Mouse (Mus musculus) liver, adult 2 months (tissue): Measurements from ENCODE around the gene Ipo7. TPM values are rescaled to one million over a fixed set of nuclear protein-coding genes. Genes with fewer than 3 reads are reported as not detected.

Source experiments
- DNase-seq: peaks from one replicate; pipeline ENCODE4 v3.0.0-alpha.2; 2011; ENCODE audit warnings: low read depth, low spot score; ENCODE audit errors: extremely low read depth
- H3K27ac ChIP-seq: fragments of 200-500 bp; replicated peaks from 2 replicates; pipeline ENCODE4 v1.5.1; 2012; ENCODE audit warnings: low read depth, mild to moderate bottlenecking, control low read depth, inconsistent platforms, low read length; ENCODE audit not compliant: insufficient read depth
- H3K27me3 ChIP-seq: fragments of 200-500 bp; 2 replicates; pipeline ENCODE4 v1.6.1; 2012; ENCODE audit warnings: mild to moderate bottlenecking, moderate library complexity, low read length, inconsistent platforms; ENCODE audit not compliant: control insufficient read depth, insufficient read depth
- H3K36me3 ChIP-seq: fragments of 200-500 bp; 2 replicates; pipeline ENCODE4 v1.6.1; 2012; ENCODE audit warnings: low read length, inconsistent platforms; ENCODE audit not compliant: control insufficient read depth, insufficient read depth
- H3K4me1 ChIP-seq: fragments of 200-500 bp; 2 replicates; pipeline ENCODE4 v1.6.1; 2011; ENCODE audit warnings: low read length; ENCODE audit not compliant: control insufficient read depth, insufficient read depth
- H3K4me3 ChIP-seq: fragments of 200-500 bp; 2 replicates; pipeline ENCODE4 v1.5.1; 2011; ENCODE audit warnings: low read depth, mild to moderate bottlenecking, control low read depth, low read length, moderate library complexity; ENCODE audit not compliant: insufficient read depth
- H3K79me2 ChIP-seq: fragments of 200-500 bp; 2 replicates; pipeline ENCODE4 v1.6.1; 2012; ENCODE audit warnings: inconsistent platforms, mild to moderate bottlenecking, low read length, moderate library complexity; ENCODE audit not compliant: control insufficient read depth, insufficient read depth
- H3K9ac ChIP-seq: fragments of 200-500 bp; 2 replicates; pipeline ENCODE4 v1.6.1; 2012; ENCODE audit warnings: low read depth, mild to moderate bottlenecking, control low read depth, inconsistent platforms, low read length
- CTCF ChIP-seq: fragments of 200-500 bp; IDR thresholded peaks from 2 replicates; pipeline ENCODE4 v1.5.1; 2011; ENCODE audit warnings: low read depth, low read length, control low read depth
- POLR2A ChIP-seq: fragments of 200-500 bp; IDR thresholded peaks from 2 replicates; pipeline ENCODE4 v1.6.1; 2011; ENCODE audit warnings: low read length, control low read depth; ENCODE audit not compliant: insufficient read depth; ENCODE audit errors: extremely low read depth
- WGBS: fragments of 180-500 bp; shearing (Covaris S2); methylation state at CpG from one replicate; pipeline ENCODE4 v1.1.7; 2018; 5-methylcytosine and 5-hydroxymethylcytosine counted together
- polyA plus RNA-seq: library from polyadenylated mRNA; depleted of rRNA; stranded (reverse); fragments of >200 nt; gene quantifications from 2 replicates; pipeline ENCODE4 v1.2.3, GENCODE M21; 2012
- total RNA-seq: library from RNA; depleted of rRNA; stranded (reverse); fragments of >200 nt; gene quantifications from 2 replicates; pipeline ENCODE4 v1.2.3, GENCODE M21; 2014

Ipo7 gene
- total and polyA plus RNA-seq, 2 experiments: 12.8 to 65.7 TPM

DNA sequence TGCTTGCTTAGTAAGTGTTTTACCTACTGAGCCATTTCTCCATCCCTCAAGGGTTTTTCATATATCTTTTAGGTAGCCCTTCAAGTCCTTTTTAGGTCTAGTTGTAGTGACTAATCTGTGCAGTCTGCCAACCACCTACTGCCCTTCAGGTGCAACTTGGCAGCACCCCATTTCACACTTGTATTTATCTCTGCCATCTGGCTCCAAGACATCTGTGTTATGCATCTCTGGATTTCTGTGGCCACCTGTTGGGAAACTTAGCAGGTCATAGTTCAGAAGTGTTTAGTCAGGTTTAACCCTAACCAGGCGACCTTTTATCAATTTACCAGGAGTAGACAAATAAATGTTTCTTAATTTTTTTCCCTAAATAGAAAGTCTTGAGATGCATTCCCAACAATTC lies 6.7 kb upstream of the Ipo7 start:
- no peaks in the 10 kb centered on the region for H3K79me2 ChIP-seq
- no peak for TF ChIP-seq POLR2A
- no peak for TF ChIP-seq CTCF
- H3K4me3 ChIP-seq: no peak overlapping the region

DNA sequence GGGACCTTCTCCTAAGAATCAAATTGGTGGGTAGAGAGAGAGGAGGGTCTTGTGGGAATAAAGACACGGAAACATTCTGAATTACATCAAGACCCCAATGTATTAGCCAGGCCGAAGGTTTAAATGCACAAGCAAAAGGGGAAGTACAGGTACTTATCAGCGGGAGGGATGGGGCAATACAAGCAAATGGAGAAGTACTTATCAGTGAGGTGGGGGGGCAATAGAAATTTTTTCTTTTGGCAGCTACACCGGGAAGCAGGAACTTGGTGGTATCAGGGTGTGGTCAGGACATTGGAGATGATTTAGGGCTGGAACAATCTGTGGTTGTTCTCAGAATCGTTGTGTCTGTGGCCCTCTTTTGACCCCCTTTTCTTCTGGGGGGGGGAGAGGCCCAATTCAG lies 3.8 kb upstream of the Ipo7 start:
- Histone ChIP-seq H3K9ac (no peak overlapping the region), H3K36me3 (no peaks in the 10 kb centered on the region), H3K4me3 (no peak overlapping the region), H3K27ac (no peak overlapping the region), H3K4me1 (peaks cover 2% of the 10 kb centered on the region; the same call in 1 of the 2 replicates), H3K27me3 (no peaks in the 10 kb centered on the region), H3K79me2 (peaks cover 7% of the 10 kb centered on the region; the same call in 1 of the 2 replicates)
- 83% methylated on average over 5 of the region's 5 CpGs for WGBS
- DNase-seq: no peak
- TF ChIP-seq CTCF: no peak
- no peak for TF ChIP-seq POLR2A

More for the DNA sequence above, 6.7 kb upstream of the Ipo7 start:
- DNase-seq: peak; percentile 79
- no peaks in the 10 kb centered on the region for H3K36me3 ChIP-seq
- H3K27me3 ChIP-seq: no peaks in the 10 kb centered on the region
- H3K9ac ChIP-seq: no peak overlapping the region
- peaks cover 2% of the 10 kb centered on the region; the same call in 1 of the 2 replicates for H3K4me1 ChIP-seq
- WGBS: 23% methylated on average over 1 of the region's 1 CpGs
- H3K27ac ChIP-seq: no peak overlapping the region

DNA sequence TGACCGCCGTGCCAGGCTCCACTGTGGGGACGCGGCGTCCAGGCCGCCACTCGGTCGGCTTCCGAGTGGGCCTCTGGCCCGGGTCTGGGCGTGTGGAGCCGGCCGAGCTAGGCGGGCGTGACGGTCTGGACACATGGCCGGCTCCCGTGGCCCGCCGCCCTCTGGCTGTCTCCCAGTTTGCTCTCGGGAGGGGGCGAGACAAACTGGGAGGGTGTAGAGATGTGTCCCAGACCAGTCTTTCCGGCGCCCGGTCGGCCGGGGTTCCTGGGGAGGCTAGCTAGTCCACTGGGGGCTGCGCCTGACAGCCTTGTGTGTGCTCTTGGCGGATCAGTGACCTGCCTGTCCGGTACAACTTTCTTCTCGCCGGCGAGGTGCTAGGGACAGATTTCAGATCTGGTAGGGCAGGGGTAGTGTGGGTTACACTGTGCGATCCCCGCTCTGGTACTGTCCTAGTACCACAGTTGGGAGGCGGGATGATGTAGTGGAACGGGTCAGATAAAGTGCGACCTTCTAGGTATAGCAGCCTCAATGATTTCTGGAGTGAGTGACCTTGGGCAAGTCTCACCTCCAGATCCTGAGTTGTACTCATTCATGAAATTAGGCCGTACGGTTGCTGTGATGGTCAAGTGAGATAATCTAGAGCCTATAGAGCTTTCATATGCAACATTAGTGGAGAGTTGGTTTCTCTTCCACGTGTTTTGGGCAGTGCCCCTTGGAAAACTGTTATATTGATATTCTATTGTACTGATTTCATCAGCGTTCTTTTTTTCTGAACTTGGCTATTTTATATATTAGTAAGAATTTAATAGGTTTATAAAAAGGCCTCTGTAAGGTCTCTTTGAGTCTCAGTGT lies 783 bp downstream of the Ipo7 start:
- no peaks in the 10 kb centered on the region for H3K36me3 ChIP-seq
- H3K27ac ChIP-seq: peak overlapping the region; percentile 64
- H3K9ac ChIP-seq: peak overlapping the region; percentile 82
- H3K79me2 ChIP-seq: peaks cover 11% of the 10 kb centered on the region; the same call in 1 of the 2 replicates
- TF ChIP-seq CTCF (no peak), POLR2A (no peak)
- peak overlapping the region; percentile 69 for H3K4me3 ChIP-seq
- 1% methylated on average over 42 of the region's 42 CpGs for WGBS
- peak; percentile 51 for DNase-seq
- H3K4me1 ChIP-seq: peaks cover 15% of the 10 kb centered on the region; the same call in 1 of the 2 replicates
- no peaks in the 10 kb centered on the region for H3K27me3 ChIP-seq

DNA sequence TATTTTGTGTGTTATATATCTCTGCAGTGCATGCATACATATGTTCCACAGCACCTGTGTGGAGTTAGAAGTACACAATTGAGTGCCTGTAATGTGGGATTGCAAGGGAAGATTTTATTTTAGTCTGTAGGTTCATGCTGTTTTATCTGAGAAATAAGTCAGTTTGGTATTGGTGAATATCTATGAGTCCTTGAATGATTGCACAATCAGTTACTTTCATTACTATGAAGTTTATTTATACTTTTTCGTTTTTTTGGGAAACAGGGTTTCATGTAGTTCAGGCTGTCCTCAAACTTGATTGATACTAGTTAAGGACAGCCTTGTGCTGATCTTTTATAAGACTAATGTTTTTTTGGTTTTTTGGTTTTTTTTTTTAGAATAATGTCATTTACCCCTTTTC lies 5.5 kb downstream of the Ipo7 start:
- 14% methylated on average over 1 of the region's 1 CpGs for WGBS
- DNase-seq: peak; percentile 61
- Histone ChIP-seq H3K9ac (no peak overlapping the region), H3K27me3 (no peaks in the 10 kb centered on the region), H3K4me3 (no peak overlapping the region), H3K4me1 (peaks cover 15% of the 10 kb centered on the region; the same call in 1 of the 2 replicates), H3K79me2 (peaks cover 27% of the 10 kb centered on the region; the same call in 1 of the 2 replicates), H3K36me3 (peaks cover 6% of the 10 kb centered on the region), H3K27ac (no peak overlapping the region)
- TF ChIP-seq POLR2A: no peak
- no peak for TF ChIP-seq CTCF

DNA sequence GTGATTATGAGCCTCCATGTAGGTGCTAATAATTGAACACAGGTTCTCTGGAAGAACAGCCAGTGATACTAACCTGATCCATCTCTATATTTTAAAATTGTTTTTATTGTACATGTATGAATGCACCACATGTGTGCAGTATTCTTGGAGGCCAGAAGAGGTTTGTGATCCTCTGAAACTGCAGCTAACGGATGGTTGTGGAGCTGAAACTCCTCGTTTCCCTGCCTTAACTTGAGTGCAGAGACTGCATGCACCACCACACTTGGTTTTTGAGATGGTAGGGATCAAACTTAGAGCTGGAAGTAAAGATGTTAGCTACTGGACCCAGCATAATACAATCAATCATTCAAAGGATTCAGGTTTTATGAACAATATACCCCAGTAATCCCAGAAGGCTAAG lies 8.5 kb downstream of the Ipo7 start:
- Histone ChIP-seq H3K79me2 (peaks cover 22% of the 10 kb centered on the region; the same call in 1 of the 2 replicates), H3K4me1 (peaks cover 5% of the 10 kb centered on the region; the same call in 1 of the 2 replicates), H3K36me3 (peaks cover 21% of the 10 kb centered on the region), H3K27me3 (no peaks in the 10 kb centered on the region), H3K27ac (no peak overlapping the region), H3K9ac (no peak overlapping the region), H3K4me3 (no peak overlapping the region)
- no peak for TF ChIP-seq POLR2A
- TF ChIP-seq CTCF: no peak
- no peak for DNase-seq
- 87% methylated on average over 2 of the region's 2 CpGs for WGBS

DNA sequence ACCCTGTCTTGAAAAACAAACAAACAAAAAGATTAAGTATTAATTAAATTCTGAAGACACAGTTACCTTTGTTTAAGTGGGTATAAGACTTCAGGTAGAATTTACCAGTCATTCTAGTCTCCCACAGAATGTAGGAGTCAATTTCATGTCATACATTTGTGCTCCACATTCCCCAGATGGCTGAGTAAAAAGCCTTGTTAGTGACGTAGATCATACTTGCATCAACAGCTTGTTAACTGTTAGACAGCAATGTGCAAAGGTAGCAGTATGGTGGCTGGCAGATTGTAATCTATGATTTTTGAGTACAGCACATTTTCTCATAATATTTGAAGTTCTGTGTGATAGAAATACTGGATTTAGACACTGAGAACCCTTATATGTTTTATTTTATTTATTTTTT lies 10.8 kb downstream of the Ipo7 start:
- H3K9ac ChIP-seq: no peak overlapping the region
- H3K27ac ChIP-seq: no peak overlapping the region
- 60% methylated on average over 1 of the region's 1 CpGs for WGBS
- H3K4me1 ChIP-seq: no peaks in the 10 kb centered on the region; the same call in 1 of the 2 replicates
- no peak overlapping the region for H3K4me3 ChIP-seq
- TF ChIP-seq CTCF (no peak), POLR2A (no peak)
- DNase-seq: no peak
- H3K36me3 ChIP-seq: peaks cover 38% of the 10 kb centered on the region
- no peaks in the 10 kb centered on the region for H3K27me3 ChIP-seq
- H3K79me2 ChIP-seq: peaks cover 17% of the 10 kb centered on the region; the same call in 1 of the 2 replicates
